Mouse (Mus musculus) MEL-GATA-1-ER (cell line): ENCODE data around the gene Pifo.

Source experiments
- DNase-seq: peaks from one replicate; pipeline ENCODE4 v3.0.0-alpha.2; 2012; ENCODE audit warnings: low read depth; ENCODE audit errors: extremely low read depth

Gene Pifo

DNA sequence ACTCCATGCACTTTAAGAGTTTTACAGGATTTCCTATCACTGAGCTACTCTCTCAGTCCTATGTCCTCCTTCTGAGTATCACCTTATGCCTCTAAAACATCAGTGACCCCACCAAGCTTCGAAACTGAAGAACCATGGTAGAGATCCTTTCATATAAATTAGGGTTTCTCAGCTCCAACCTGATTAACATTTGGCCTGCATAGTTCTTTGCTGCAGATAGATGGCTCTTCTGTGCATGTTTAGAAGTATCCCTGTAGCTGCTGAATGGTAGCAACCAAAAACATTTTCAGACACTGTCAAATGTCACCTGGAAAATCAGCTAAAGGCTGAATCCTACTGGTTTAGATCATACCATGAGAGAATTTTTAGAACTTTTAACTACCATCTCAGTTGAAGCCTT is 57.2 kb downstream of the Pifo start:
- no peak for DNase-seq

DNA sequence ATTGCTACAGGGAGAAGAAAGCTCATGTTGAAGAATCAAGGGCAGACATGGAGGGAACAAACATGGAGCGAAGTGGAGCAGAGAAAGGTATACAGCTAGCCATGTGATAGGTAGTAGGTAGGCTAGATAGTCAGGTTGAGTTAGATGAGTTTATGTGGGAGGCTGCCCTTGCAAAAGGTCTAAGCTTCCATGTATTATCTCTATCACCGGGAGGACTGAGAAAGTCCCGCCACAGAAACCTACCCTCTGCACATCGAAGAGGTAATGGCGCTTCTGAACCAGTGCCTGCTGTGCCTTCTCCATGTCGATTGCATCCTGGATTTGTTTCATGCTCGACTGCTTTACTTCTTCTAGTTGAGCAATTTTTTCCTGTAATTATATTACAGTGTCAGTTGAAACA is 63.1 kb downstream of the Pifo start:
- no peak for DNase-seq
